Mouse (Mus musculus): Measurements from ENCODE around the gene Adap2.

DNA sequence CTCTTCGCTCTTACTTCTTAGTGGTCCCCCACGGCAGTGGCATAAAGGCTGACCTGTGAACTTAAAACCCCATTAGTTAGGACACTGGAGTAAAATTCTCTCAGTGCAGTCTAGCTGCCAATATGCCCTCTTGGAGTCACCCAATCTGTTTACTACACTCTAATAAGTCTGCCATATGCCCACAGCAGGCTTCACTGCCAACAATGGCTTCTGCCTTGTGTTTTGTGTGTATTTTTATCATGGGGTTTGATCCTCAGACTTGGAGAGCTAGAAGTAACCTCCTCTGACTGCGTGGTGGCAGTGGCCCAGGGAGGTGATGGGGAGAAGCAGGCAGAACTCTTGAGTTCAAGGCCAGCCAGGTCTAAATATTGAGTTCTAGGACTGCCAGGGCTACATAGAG is 50.1 kb downstream of the Adap2 start:
- no peak for TF ChIP-seq CTCF (IDR thresholded peaks at IDR 0.05; ENCODE audit: control insufficient read depth, insufficient read depth, insufficient read length)
- no peak for TF ChIP-seq CEBPB (IDR thresholded peaks at IDR 0.05; ENCODE audit: low read depth)
- no peak for TF ChIP-seq USF1 (IDR thresholded peaks at IDR 0.05; ENCODE audit: low read depth)
- TF ChIP-seq MAX (IDR thresholded peaks at IDR 0.05): no peak
- TF ChIP-seq FOSL1 (IDR thresholded peaks at IDR 0.05; ENCODE audit: insufficient read depth, low read length, poor library complexity, severe bottlenecking): no peak

Data from C2C12 (cell line).